Mouse (Mus musculus) neural tube, embryonic 14.5 days (tissue): ENCODE data around the gene Esd. TPM values are rescaled to one million over a fixed set of nuclear protein-coding genes. Genes with fewer than 3 reads are reported as not detected.

ENCODE experiments used
- ATAC-seq: fragments of 200-750 bp; cut with Nextera tagmentation; 2 replicates; pipeline ENCODE4 v1.8.0; 2017; ENCODE audit warnings: low read depth, mild to moderate bottlenecking, moderate TSS enrichment, moderate library complexity
- H3K27ac ChIP-seq: fragments of 300-500 bp; sonication (generic); 2 replicates; pipeline ENCODE4 v1.5.1; 2014; ENCODE audit warnings: low read depth, mild to moderate bottlenecking, control low read depth, low read length, moderate library complexity, mixed read lengths
- H3K27me3 ChIP-seq: fragments of 300-500 bp; sonication (generic); 2 replicates; pipeline ENCODE4 v1.6.1; 2014; ENCODE audit warnings: low read length; ENCODE audit not compliant: control insufficient read depth, insufficient read depth
- H3K36me3 ChIP-seq: fragments of 300-500 bp; sonication (generic); 2 replicates; pipeline ENCODE4 v1.6.1; 2014; ENCODE audit warnings: low read length, mixed read lengths; ENCODE audit not compliant: control insufficient read depth, insufficient read depth
- H3K4me1 ChIP-seq: fragments of 300-500 bp; sonication (generic); 2 replicates; pipeline ENCODE4 v1.6.1; 2014; ENCODE audit warnings: low read length; ENCODE audit not compliant: control insufficient read depth, insufficient read depth
- H3K4me2 ChIP-seq: fragments of 300-500 bp; sonication (generic); 2 replicates; pipeline ENCODE4 v1.6.1; 2014; ENCODE audit warnings: mild to moderate bottlenecking, low read depth, low read length, control low read depth
- H3K4me3 ChIP-seq: fragments of 300-500 bp; sonication (generic); 2 replicates; pipeline ENCODE4 v1.5.1; 2014; ENCODE audit warnings: low read depth, low read length, control low read depth, mixed read lengths
- H3K9ac ChIP-seq: fragments of 300-500 bp; sonication (generic); replicated peaks from 2 replicates; pipeline ENCODE4 v1.6.1; 2014; ENCODE audit warnings: low read depth, mild to moderate bottlenecking, control low read depth, low read length, mixed read lengths
- H3K9me3 ChIP-seq: fragments of 300-500 bp; sonication (generic); 2 replicates; pipeline ENCODE4 v1.6.1; 2016; ENCODE audit warnings: low read length; ENCODE audit not compliant: control insufficient read depth
- WGBS: fragments of 180-500 bp; shearing (Covaris S2); extraction: QIAGEN DNeasy Blood & Tissue Kit; methylation state at CpG from one replicate; pipeline ENCODE4 v1.1.7; 2014; 5-methylcytosine and 5-hydroxymethylcytosine counted together
- polyA plus RNA-seq: library from polyadenylated mRNA; unstranded; fragments of >200 nt; fragmentation: Nextera tagmentation; extraction: Ambion mirVana; gene quantifications from 2 replicates; pipeline ENCODE4 v1.2.1, GENCODE M21; 2014

Esd gene
- polyA plus RNA-seq, 1 experiment from 2014 or later: 232 TPM

- no peaks in the 10 kb centered on the region for H3K9me3 ChIP-seq
- no peak overlapping the region for H3K27ac ChIP-seq
- H3K4me2 ChIP-seq: peak overlapping the region; percentile 79
- 26% methylated on average over 9 of the region's 9 CpGs for WGBS
- H3K4me3 ChIP-seq: peak overlapping the region; percentile 82
- H3K27me3 ChIP-seq: no peaks in the 10 kb centered on the region; the same call in 1 of the 2 replicates
- H3K4me1 ChIP-seq: peaks cover 8% of the 10 kb centered on the region; the same call in 1 of the 2 replicates
- no peaks in the 10 kb centered on the region for H3K36me3 ChIP-seq
- no peak overlapping the region; the same call in 1 of the 2 replicates for H3K9ac ChIP-seq
- ATAC-seq: no peak
Measured at GRCm38 (mm10) chr14:74731221-74732078, 647 bp upstream of the Esd start.

- Histone ChIP-seq H3K4me1 (peaks cover 8% of the 10 kb centered on the region; the same call in 1 of the 2 replicates), H3K27ac (no peak overlapping the region), H3K27me3 (no peaks in the 10 kb centered on the region; the same call in 1 of the 2 replicates), H3K9me3 (no peaks in the 10 kb centered on the region), H3K36me3 (no peaks in the 10 kb centered on the region), H3K4me3 (peak overlapping the region; percentile 82; the same call in 1 of the 2 replicates), H3K9ac (no peak overlapping the region), H3K4me2 (peak overlapping the region; percentile 79)
- no peak for ATAC-seq
- 64% methylated on average over 2 of the region's 2 CpGs for WGBS
Measured at GRCm38 (mm10) chr14:74733397-74733796, 1.3 kb downstream of the Esd start.

GRCm38 (mm10) chr14:74735471-74735870 lies 3.4 kb downstream of the Esd start:
- Histone ChIP-seq H3K36me3 (peaks cover 3% of the 10 kb centered on the region), H3K27ac (no peak overlapping the region), H3K4me2 (no peak overlapping the region), H3K9ac (no peak overlapping the region), H3K27me3 (no peaks in the 10 kb centered on the region; the same call in 1 of the 2 replicates), H3K4me3 (no peak overlapping the region), H3K4me1 (peaks cover 8% of the 10 kb centered on the region; the same call in 1 of the 2 replicates), H3K9me3 (no peaks in the 10 kb centered on the region)
- whole genome bisulfite sequencing: 93% methylated on average over 6 of the region's 6 CpGs
- no peak for ATAC-seq

GRCm38 (mm10) chr14:74736850-74737249 lies 4.8 kb downstream of the Esd start:
- Histone ChIP-seq H3K4me3 (no peak overlapping the region), H3K27ac (no peak overlapping the region), H3K36me3 (peaks cover 13% of the 10 kb centered on the region), H3K9ac (no peak overlapping the region), H3K9me3 (no peaks in the 10 kb centered on the region), H3K27me3 (no peaks in the 10 kb centered on the region; the same call in 1 of the 2 replicates), H3K4me1 (peaks cover 8% of the 10 kb centered on the region; the same call in 1 of the 2 replicates), H3K4me2 (no peak overlapping the region)
- 94% methylated on average over 6 of the region's 6 CpGs for WGBS
- no peak for ATAC-seq

GRCm38 (mm10) chr14:74764191-74764918 lies 32.3 kb downstream of the Esd start:
- H3K27me3 ChIP-seq: no peaks in the 10 kb centered on the region
- H3K9ac ChIP-seq: no peak overlapping the region
- ATAC-seq: peak; percentile 65; the same call in 1 of the 2 replicates
- H3K27ac ChIP-seq: no peak overlapping the region
- no peaks in the 10 kb centered on the region for H3K9me3 ChIP-seq
- H3K4me2 ChIP-seq: no peak overlapping the region
- H3K36me3 ChIP-seq: 0 out of 2 replicates have a peak, but pooled peaks cover 4% of the 10 kb centered on the region
- no peaks in the 10 kb centered on the region for H3K4me1 ChIP-seq
- no peak overlapping the region for H3K4me3 ChIP-seq
- WGBS: 62% methylated on average over 10 of the region's 10 CpGs

- 0 out of 2 replicates have a peak, but pooled peaks cover 4% of the 10 kb centered on the region for H3K36me3 ChIP-seq
- ATAC-seq: no peak
- 94% methylated on average over 1 of the region's 1 CpGs for WGBS
- no peaks in the 10 kb centered on the region for H3K27me3 ChIP-seq
- H3K4me3 ChIP-seq: no peak overlapping the region
- no peak overlapping the region for H3K9ac ChIP-seq
- no peak overlapping the region for H3K4me2 ChIP-seq
- H3K9me3 ChIP-seq: 0 out of 2 replicates have a peak, but pooled peaks cover 2% of the 10 kb centered on the region
- no peak overlapping the region for H3K27ac ChIP-seq
- H3K4me1 ChIP-seq: no peaks in the 10 kb centered on the region
Measured at GRCm38 (mm10) chr14:74767892-74768291, 35.8 kb downstream of the Esd start.

- WGBS: 74% methylated on average over 10 of the region's 10 CpGs
Measured at GRCm38 (mm10) chr14:74774046-74774619, 42.0 kb downstream of the Esd start.

GRCm38 (mm10) chr14:74784243-74784934 lies 52.3 kb downstream of the Esd start:
- WGBS: 91% methylated on average over 11 of the region's 11 CpGs
- Histone ChIP-seq H3K27me3 (no peaks in the 10 kb centered on the region), H3K4me3 (no peak overlapping the region), H3K36me3 (peaks cover 13% of the 10 kb centered on the region), H3K4me2 (no peak overlapping the region), H3K9ac (no peak overlapping the region), H3K27ac (no peak overlapping the region), H3K9me3 (no peaks in the 10 kb centered on the region), H3K4me1 (no peaks in the 10 kb centered on the region)
- ATAC-seq: no peak

More at GRCm38 (mm10) chr14:74774046-74774619, 42.0 kb downstream of the Esd start:
- 0 out of 2 replicates have a peak, but pooled peaks cover 2% of the 10 kb centered on the region for H3K9me3 ChIP-seq
- no peaks in the 10 kb centered on the region for H3K27me3 ChIP-seq
- no peaks in the 10 kb centered on the region for H3K36me3 ChIP-seq
- no peak overlapping the region for H3K4me3 ChIP-seq
- H3K4me2 ChIP-seq: no peak overlapping the region
- ATAC-seq: no peak
- H3K4me1 ChIP-seq: no peaks in the 10 kb centered on the region
- no peak overlapping the region for H3K9ac ChIP-seq
- no peak overlapping the region for H3K27ac ChIP-seq
